Mouse (Mus musculus) kidney, postnatal 25 days (tissue): ENCODE results near the gene Sds.
A peak's percentile ranks its signal among the peaks of the same experiment; 100 is the strongest.
"Not testable (repeated sequence)": the region's sequence is repeated elsewhere in the genome, so short reads cannot be mapped to it uniquely, and the experiment has no call there.

ENCODE experiments used
- DNase-seq, 2 experiments: peaks; one replicate each; pipeline ENCODE4 v3.0.0; 2021; ENCODE audit warnings: mixed read lengths in 2 of 2

Sds gene

GRCm38 (mm10) chr5:120493440-120493839 lies 17.1 kb downstream of the Sds start:
- no peak for DNase-seq

GRCm38 (mm10) chr5:120493873-120494395 lies 17.6 kb downstream of the Sds start:
- DNase-seq: no peak

- DNase-seq: peak; percentile 23 to 60
Observed at GRCm38 (mm10) chr5:120495064-120495702, 18.9 kb downstream of the Sds start.

GRCm38 (mm10) chr5:120495703-120496226 lies 19.4 kb downstream of the Sds start:
- DNase-seq: no peak

- no peak for DNase-seq
Observed at GRCm38 (mm10) chr5:120497071-120497470, 20.7 kb downstream of the Sds start.

GRCm38 (mm10) chr5:120499202-120499601 lies 22.9 kb downstream of the Sds start:
- no peak for DNase-seq

- DNase-seq: not testable (repeated sequence)
Observed at GRCm38 (mm10) chr5:120500609-120501008, 24.3 kb downstream of the Sds start.

GRCm38 (mm10) chr5:120502147-120502621 lies 25.9 kb downstream of the Sds start:
- no peak for DNase-seq

- no peak for DNase-seq
Observed at GRCm38 (mm10) chr5:120502675-120503143, 26.4 kb downstream of the Sds start.

GRCm38 (mm10) chr5:120503144-120503795 lies 26.9 kb downstream of the Sds start, which contains the start of gene Plbd2:
TSS of gene Plbd2 (minus strand) at chr5:120503625.
- peak; percentile 90 to 93 for DNase-seq

GRCm38 (mm10) chr5:120505368-120505767 lies 29.0 kb downstream of the Sds start:
- peak; percentile 87 to 88 for DNase-seq

GRCm38 (mm10) chr5:120505781-120506180 lies 29.5 kb downstream of the Sds start:
- DNase-seq: no peak

- DNase-seq: no peak
Observed at GRCm38 (mm10) chr5:120506490-120506889, 30.2 kb downstream of the Sds start.

GRCm38 (mm10) chr5:120507311-120507710 lies 31.0 kb downstream of the Sds start:
- no peak for DNase-seq

- DNase-seq: peak; percentile 98 to 99
Observed at GRCm38 (mm10) chr5:120510982-120511642, 34.8 kb downstream of the Sds start, which contains the start of gene Slc8b1. TSS of gene Slc8b1 (plus strand) at chr5:120511168.

GRCm38 (mm10) chr5:120511643-120512220 lies 35.4 kb downstream of the Sds start:
- peak; percentile 25 to 50 for DNase-seq

- DNase-seq: peak; percentile 36 to 53
Observed at GRCm38 (mm10) chr5:120512911-120513555, 36.7 kb downstream of the Sds start.

GRCm38 (mm10) chr5:120514031-120514677 lies 37.8 kb downstream of the Sds start:
- no peak for DNase-seq

GRCm38 (mm10) chr5:120514754-120515153 lies 38.4 kb downstream of the Sds start:
- DNase-seq: peak; percentile 71 to 75

GRCm38 (mm10) chr5:120515451-120515850 lies 39.1 kb downstream of the Sds start:
- no peak for DNase-seq

GRCm38 (mm10) chr5:120516221-120516984 lies 40.1 kb downstream of the Sds start:
- DNase-seq: peak; percentile 76 to 85
